Mouse (Mus musculus): Measurements from ENCODE around the gene Cyp21a1. TPM values are rescaled to one million over a fixed set of nuclear protein-coding genes. Genes with fewer than 3 reads are reported as not detected.
A peak's percentile ranks its signal among the peaks of the same experiment; 100 is the strongest.
"Not testable (repeated sequence)": the region's sequence is repeated elsewhere in the genome, so short reads cannot be mapped to it uniquely, and the experiment has no call there.

The Cyp21a1 gene
- polyA plus RNA-seq (2015; fragmentation: Nextera tagmentation; extraction: Ambion mirVana), result 0.70 and 4.9 TPM in 2 replicates

DNA sequence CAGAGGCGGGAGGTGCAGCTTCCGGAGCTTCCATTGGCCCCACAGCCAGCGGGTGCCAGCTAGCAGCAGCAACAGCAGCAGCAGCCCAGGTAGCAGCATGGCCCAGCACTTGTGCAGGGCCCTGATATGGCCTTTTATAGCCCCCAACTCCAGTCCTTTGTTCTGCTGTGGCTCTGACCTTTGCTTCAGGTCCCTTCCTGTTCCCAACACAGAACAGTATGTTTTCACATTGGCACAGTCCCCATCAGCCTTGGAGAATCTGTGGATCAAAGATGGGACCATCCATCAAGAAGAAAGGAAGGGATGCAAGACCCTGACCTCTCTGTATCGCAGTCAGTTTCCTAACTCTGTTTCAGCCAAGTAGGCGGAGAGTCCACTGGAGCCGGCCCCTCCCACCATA, at the start of gene Cyp21a1:
Gene Cyp21a1 (minus strand): TSS at position 261 of the 400 bp plus-strand sequence.
- not testable (repeated sequence) for H3K36me3 ChIP-seq (ENCODE audit: control insufficient read depth, insufficient read depth); H3K4me2 ChIP-seq (ENCODE audit: low read depth, low read length); H3K4me3 ChIP-seq (ENCODE audit: low read depth, low read length); H3K27me3 ChIP-seq (ENCODE audit: control insufficient read depth, insufficient read depth, low read depth, low read length); H3K9me3 ChIP-seq (replicated peaks; ENCODE audit: control insufficient read depth, low read length); H3K9ac ChIP-seq (ENCODE audit: low read depth, low read length); ATAC-seq (ENCODE audit: low read depth); H3K27ac ChIP-seq (ENCODE audit: low read length); H3K4me1 ChIP-seq (ENCODE audit: control insufficient read depth, low read depth, low read length)
- 77% methylated on average over 5 of the region's 6 CpGs for WGBS (ENCODE audit: insufficient replicate concordance)

DNA sequence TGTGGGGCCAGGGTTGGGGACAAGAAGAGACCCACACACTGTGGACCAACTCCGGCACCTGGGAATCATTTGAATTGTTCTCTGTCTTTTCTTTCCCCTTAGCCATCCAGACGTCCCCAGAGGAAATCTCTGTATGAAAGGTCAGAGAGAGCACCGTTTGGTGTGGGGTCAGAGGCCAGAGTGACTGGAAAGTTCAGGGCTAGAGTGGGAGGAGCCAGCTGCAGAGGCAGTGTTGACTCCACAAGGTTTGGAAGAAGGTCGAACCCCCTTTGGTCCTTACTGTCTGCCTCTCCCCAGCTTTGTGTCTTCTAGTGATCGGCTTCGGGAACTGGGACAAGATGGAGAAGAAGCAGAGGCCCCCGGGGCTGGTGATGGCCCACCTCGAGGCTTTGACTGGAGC, 49.1 kb upstream of the Cyp21a1 start:
- 71% methylated on average over 8 of the region's 8 CpGs for WGBS (ENCODE audit: insufficient replicate concordance)
- ATAC-seq (ENCODE audit: low read depth), result no peak
- Histone ChIP-seq H3K4me3 (ENCODE audit: low read depth, low read length) (no peak overlapping the region), H3K27ac (ENCODE audit: low read length) (no peak overlapping the region), H3K36me3 (ENCODE audit: control insufficient read depth, insufficient read depth) (peaks cover 30% of the 10 kb centered on the region), H3K4me2 (ENCODE audit: low read depth, low read length) (no peak overlapping the region), H3K9me3 (replicated peaks; ENCODE audit: control insufficient read depth, low read length) (no peaks in the 10 kb centered on the region), H3K4me1 (ENCODE audit: control insufficient read depth, low read depth, low read length) (peaks cover 26% of the 10 kb centered on the region), H3K9ac (ENCODE audit: low read depth, low read length) (no peak overlapping the region), H3K27me3 (ENCODE audit: control insufficient read depth, insufficient read depth, low read depth, low read length) (no peaks in the 10 kb centered on the region)

DNA sequence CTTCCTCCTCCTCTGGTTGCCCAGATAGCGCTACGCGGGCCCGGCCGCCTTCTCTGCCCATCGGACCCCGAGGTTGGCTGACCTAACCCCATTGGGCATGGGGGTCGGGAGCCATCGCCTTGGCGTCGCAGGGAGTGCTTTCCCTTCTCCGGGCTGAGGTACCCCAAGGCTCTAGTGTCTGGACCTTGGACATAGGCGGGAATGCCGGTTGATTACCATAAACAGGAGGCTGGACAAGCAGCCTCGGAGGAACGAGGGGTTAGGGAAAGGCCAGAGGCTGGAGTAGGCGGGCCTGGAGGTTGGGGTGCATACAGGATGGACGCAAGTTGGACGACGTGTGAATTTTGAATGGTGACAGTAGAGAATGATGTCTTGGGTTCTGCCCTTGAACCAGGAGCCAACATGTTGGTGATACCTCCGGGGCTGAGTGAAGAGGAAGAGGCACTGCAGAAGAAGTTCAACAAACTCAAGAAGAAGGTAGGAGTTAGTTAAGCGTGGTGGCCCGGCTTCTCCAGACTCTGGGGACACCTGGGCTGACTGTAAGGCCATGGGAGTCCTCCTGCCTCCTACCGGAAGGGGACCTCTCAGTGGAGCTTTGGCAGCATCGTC, 46.3 kb upstream of the Cyp21a1 start:
- peak overlapping the region; percentile 71 for H3K27ac ChIP-seq (ENCODE audit: low read length)
- peaks cover 29% of the 10 kb centered on the region for H3K36me3 ChIP-seq (ENCODE audit: control insufficient read depth, insufficient read depth)
- peak overlapping the region; percentile 88 for H3K9ac ChIP-seq (ENCODE audit: low read depth, low read length)
- peaks cover 23% of the 10 kb centered on the region for H3K4me1 ChIP-seq (ENCODE audit: control insufficient read depth, low read depth, low read length)
- peak; percentile 7; the same call in 1 of the 2 replicates for ATAC-seq (ENCODE audit: low read depth)
- H3K4me3 ChIP-seq (ENCODE audit: low read depth, low read length), result peak overlapping the region; percentile 81
- no peaks in the 10 kb centered on the region for H3K9me3 ChIP-seq (replicated peaks; ENCODE audit: control insufficient read depth, low read length)
- H3K4me2 ChIP-seq (ENCODE audit: low read depth, low read length), result peak overlapping the region; percentile 95
- H3K27me3 ChIP-seq (ENCODE audit: control insufficient read depth, insufficient read depth, low read depth, low read length), result no peaks in the 10 kb centered on the region
- 2% methylated on average over 20 of the region's 25 CpGs for whole genome bisulfite sequencing (ENCODE audit: insufficient replicate concordance)

DNA sequence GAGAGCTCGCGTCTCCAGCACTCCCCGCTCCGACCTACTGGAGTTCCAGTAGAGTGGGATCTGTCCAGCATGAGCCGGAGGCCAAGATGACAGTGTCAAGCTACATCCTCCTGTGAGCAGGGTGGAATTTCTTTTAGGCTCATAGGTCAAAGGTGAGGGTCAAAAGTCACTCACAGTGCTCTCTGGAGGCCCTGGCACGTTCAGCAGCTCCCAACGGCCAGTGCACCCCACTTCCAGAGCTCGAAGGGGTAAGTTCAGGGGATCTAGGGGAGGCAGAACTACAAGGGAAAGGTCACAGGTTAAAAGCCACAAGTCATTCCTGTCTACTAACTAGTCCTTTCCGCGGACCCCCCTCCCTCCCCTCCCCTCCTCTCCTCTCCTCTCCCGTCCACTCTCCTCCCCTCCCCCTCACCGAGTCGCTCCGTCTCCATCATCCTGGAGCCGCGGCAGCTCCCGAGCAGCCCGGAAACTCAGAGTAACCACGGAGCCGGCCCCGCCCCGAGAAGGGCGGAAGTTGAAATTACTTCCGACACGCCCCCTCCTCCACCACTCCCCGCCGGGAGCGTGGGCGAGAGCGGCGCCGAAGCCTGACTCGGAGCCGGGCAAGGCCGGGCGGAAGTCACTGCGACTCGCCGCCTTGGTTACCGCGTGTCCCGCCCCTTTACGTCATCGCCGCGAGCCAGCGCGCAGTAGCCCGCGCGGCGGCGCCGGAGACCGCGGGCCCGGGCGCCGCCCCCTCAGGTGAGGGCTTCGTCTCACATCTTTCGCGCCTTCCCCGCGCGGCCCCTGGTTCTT, 45.6 kb upstream of the Cyp21a1 start, which contains the start of the genes Skiv2l and Nelfe:
Gene Skiv2l (minus strand): TSS at position 489 of the 795 bp plus-strand sequence.
Gene Nelfe (plus strand): TSS at position 670 of the 795 bp plus-strand sequence.
- peak within 1 kb of the TSS; percentile 95 for H3K4me2 ChIP-seq (ENCODE audit: low read depth, low read length)
- no peaks in the 10 kb centered on the region for H3K9me3 ChIP-seq (replicated peaks; ENCODE audit: control insufficient read depth, low read length)
- 1% methylated on average over 57 of the region's 65 CpGs for WGBS (ENCODE audit: insufficient replicate concordance)
- H3K4me3 ChIP-seq (ENCODE audit: low read depth, low read length), result peak within 1 kb of the TSS; percentile 81
- H3K27ac ChIP-seq (ENCODE audit: low read length), result peak within 1 kb of the TSS; percentile 71
- H3K9ac ChIP-seq (ENCODE audit: low read depth, low read length), result peak within 1 kb of the TSS; percentile 88
- peak; percentile 97 for ATAC-seq (ENCODE audit: low read depth)
- H3K27me3 ChIP-seq (ENCODE audit: control insufficient read depth, insufficient read depth, low read depth, low read length), result no peaks in the 10 kb centered on the region
- H3K4me1 ChIP-seq (ENCODE audit: control insufficient read depth, low read depth, low read length), result peaks cover 23% of the 10 kb centered on the region
- peaks cover 28% of the 10 kb centered on the region for H3K36me3 ChIP-seq (ENCODE audit: control insufficient read depth, insufficient read depth)

DNA sequence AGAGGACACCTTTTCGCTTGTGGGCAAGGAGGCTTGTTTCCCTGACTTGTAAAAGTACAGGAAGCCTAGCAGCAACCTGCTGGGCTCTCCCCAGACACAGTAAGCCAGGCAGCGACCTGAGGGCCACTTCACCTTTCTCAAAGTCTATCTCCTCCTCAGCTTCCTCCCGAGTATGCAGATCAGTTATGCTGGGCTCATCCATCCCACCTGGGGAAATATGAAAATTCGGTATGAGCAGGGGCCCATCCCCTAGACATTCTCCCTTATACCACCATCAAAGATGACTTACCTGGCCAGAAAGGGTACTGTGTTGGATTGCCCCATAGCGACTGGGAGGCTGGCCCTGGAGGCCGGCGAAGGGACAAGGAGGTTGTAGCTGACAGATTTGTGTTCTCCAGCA, 43.3 kb upstream of the Cyp21a1 start:
- Histone ChIP-seq H3K27me3 (ENCODE audit: control insufficient read depth, insufficient read depth, low read depth, low read length) (no peaks in the 10 kb centered on the region), H3K27ac (ENCODE audit: low read length) (no peak overlapping the region), H3K9ac (ENCODE audit: low read depth, low read length) (no peak overlapping the region), H3K4me1 (ENCODE audit: control insufficient read depth, low read depth, low read length) (peaks cover 23% of the 10 kb centered on the region), H3K4me2 (ENCODE audit: low read depth, low read length) (no peak overlapping the region), H3K4me3 (ENCODE audit: low read depth, low read length) (no peak overlapping the region), H3K36me3 (ENCODE audit: control insufficient read depth, insufficient read depth) (peaks cover 26% of the 10 kb centered on the region), H3K9me3 (replicated peaks; ENCODE audit: control insufficient read depth, low read length) (no peaks in the 10 kb centered on the region)
- 79% methylated on average over 7 of the region's 7 CpGs for WGBS (ENCODE audit: insufficient replicate concordance)
- no peak for ATAC-seq (ENCODE audit: low read depth)

DNA sequence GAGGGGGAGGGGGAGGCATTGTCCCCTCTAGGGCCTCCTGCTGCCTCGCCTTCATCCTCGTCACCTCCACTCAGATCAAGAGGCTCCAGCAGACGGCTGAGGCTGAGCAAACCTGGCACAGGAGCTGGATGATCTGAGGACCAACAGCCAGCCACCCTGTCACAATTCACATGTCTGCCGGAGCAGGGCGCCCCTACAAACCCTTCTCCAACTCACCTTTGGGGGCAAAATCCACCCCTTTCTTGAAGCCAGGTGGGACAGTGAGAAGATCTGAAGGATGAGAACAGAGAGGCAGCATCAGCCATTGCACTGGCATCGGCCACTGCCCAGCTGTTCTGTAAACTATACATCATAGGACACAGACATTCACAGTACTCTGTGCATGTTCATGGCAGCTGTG, 42.8 kb upstream of the Cyp21a1 start:
- H3K4me2 ChIP-seq (ENCODE audit: low read depth, low read length), result no peak overlapping the region
- no peaks in the 10 kb centered on the region for H3K27me3 ChIP-seq (ENCODE audit: control insufficient read depth, insufficient read depth, low read depth, low read length)
- no peak overlapping the region for H3K9ac ChIP-seq (ENCODE audit: low read depth, low read length)
- H3K9me3 ChIP-seq (replicated peaks; ENCODE audit: control insufficient read depth, low read length), result no peaks in the 10 kb centered on the region
- H3K4me1 ChIP-seq (ENCODE audit: control insufficient read depth, low read depth, low read length), result peaks cover 23% of the 10 kb centered on the region
- H3K4me3 ChIP-seq (ENCODE audit: low read depth, low read length), result no peak overlapping the region
- no peak overlapping the region for H3K27ac ChIP-seq (ENCODE audit: low read length)
- WGBS (ENCODE audit: insufficient replicate concordance), result 76% methylated on average over 6 of the region's 6 CpGs
- H3K36me3 ChIP-seq (ENCODE audit: control insufficient read depth, insufficient read depth), result peaks cover 23% of the 10 kb centered on the region
- ATAC-seq (ENCODE audit: low read depth), result no peak

DNA sequence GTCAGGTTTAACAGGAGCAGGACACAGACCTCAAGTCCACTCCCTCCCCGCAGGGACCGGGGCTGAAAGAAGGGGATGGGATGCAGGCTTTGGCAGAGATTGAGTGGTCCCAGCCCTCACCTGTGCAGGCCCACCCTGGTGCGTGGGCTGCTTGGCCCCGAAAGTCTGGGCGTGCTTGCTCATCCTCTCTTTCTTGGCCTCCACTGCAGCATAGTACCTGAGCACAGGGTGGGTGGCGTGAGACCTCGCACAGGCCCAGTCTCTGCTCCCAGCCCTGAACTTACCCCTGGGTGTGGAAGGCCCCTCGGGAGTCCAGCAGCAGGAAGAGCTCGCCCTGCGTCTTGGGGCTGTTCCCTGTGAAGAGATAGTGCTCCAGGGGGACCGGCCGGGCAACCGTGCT, 40.5 kb upstream of the Cyp21a1 start:
- H3K4me2 ChIP-seq (ENCODE audit: low read depth, low read length), result no peak overlapping the region
- whole genome bisulfite sequencing (ENCODE audit: insufficient replicate concordance), result 85% methylated on average over 13 of the region's 13 CpGs
- H3K9me3 ChIP-seq (replicated peaks; ENCODE audit: control insufficient read depth, low read length), result no peaks in the 10 kb centered on the region
- H3K36me3 ChIP-seq (ENCODE audit: control insufficient read depth, insufficient read depth), result peaks cover 34% of the 10 kb centered on the region
- H3K9ac ChIP-seq (ENCODE audit: low read depth, low read length), result no peak overlapping the region
- ATAC-seq (ENCODE audit: low read depth), result no peak
- H3K27ac ChIP-seq (ENCODE audit: low read length), result no peak overlapping the region
- no peak overlapping the region for H3K4me3 ChIP-seq (ENCODE audit: low read depth, low read length)
- no peaks in the 10 kb centered on the region for H3K27me3 ChIP-seq (ENCODE audit: control insufficient read depth, insufficient read depth, low read depth, low read length)
- peaks cover 23% of the 10 kb centered on the region for H3K4me1 ChIP-seq (ENCODE audit: control insufficient read depth, low read depth, low read length)

DNA sequence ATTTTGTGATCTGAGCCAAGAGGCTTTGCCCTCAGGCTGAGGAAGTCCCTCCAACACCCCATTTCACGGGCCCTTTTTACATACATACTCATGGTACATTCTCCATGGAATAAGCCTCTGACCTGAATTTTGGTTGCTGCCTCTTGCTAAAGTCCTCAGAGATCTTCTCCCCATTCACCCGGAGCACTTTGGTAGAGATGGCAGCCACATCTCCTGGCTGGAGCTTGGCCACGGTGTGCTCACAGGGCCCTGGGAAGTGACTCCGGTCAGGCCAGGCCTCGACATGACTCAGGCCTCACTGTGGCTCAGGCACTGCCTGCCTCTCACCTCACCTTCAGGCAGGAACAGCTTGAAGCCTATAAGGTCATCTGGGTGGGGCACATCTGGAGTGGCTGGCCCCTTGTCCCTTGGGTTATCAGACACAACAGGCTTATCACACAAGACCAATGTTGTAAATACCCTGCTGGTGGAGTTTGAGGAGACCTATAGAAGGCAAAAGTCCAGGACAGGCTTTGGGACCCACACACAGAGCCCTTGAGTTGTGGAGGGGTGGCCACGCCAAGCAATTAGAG, 36.5 kb upstream of the Cyp21a1 start:
- H3K9ac ChIP-seq (ENCODE audit: low read depth, low read length), result peak overlapping the region; percentile 21; the same call in 1 of the 2 replicates
- H3K27me3 ChIP-seq (ENCODE audit: control insufficient read depth, insufficient read depth, low read depth, low read length), result no peaks in the 10 kb centered on the region
- H3K27ac ChIP-seq (ENCODE audit: low read length), result peak overlapping the region; percentile 35; the same call in 1 of the 2 replicates
- ATAC-seq (ENCODE audit: low read depth), result no peak
- 66% methylated on average over 6 of the region's 6 CpGs for WGBS (ENCODE audit: insufficient replicate concordance)
- H3K9me3 ChIP-seq (replicated peaks; ENCODE audit: control insufficient read depth, low read length), result no peaks in the 10 kb centered on the region
- 0 out of 2 replicates have a peak overlapping the region, but pooled peaks have one; percentile 14 for H3K4me2 ChIP-seq (ENCODE audit: low read depth, low read length)
- peaks cover 35% of the 10 kb centered on the region for H3K4me1 ChIP-seq (ENCODE audit: control insufficient read depth, low read depth, low read length)
- no peak overlapping the region for H3K4me3 ChIP-seq (ENCODE audit: low read depth, low read length)
- H3K36me3 ChIP-seq (ENCODE audit: control insufficient read depth, insufficient read depth), result peaks cover 33% of the 10 kb centered on the region
